Mouse (Mus musculus) forebrain, postnatal 0 days (tissue): Measurements from ENCODE around the gene Rgs6. TPM values are rescaled to one million over a fixed set of nuclear protein-coding genes. Genes with fewer than 3 reads are reported as not detected.

ENCODE experiments used
- ATAC-seq: fragments of 200-750 bp; cut with Nextera tagmentation; 2 replicates; pipeline ENCODE4 v1.8.0; 2017; ENCODE audit warnings: mild to moderate bottlenecking, moderate library complexity
- DNase-seq: peaks from one replicate; pipeline ENCODE4 v3.0.0-alpha.2; 2015
- H3K27ac ChIP-seq: fragments of 300-500 bp; sonication (generic); 2 replicates; pipeline ENCODE4 v1.5.1; 2014; ENCODE audit warnings: low read depth, mild to moderate bottlenecking, antibody characterized with exemption, low read length, moderate library complexity, mixed read lengths
- H3K27me3 ChIP-seq: fragments of 300-500 bp; sonication (generic); 2 replicates; pipeline ENCODE4 v1.6.1; 2014; ENCODE audit warnings: mild to moderate bottlenecking, low read length, mixed read lengths; ENCODE audit not compliant: insufficient read depth
- H3K36me3 ChIP-seq: fragments of 300-500 bp; sonication (generic); 2 replicates; pipeline ENCODE4 v1.6.1; 2014; ENCODE audit warnings: mild to moderate bottlenecking, moderate library complexity; ENCODE audit not compliant: insufficient read depth
- H3K4me1 ChIP-seq: fragments of 300-500 bp; sonication (generic); 2 replicates; pipeline ENCODE4 v1.6.1; 2014; ENCODE audit warnings: antibody characterized with exemption; ENCODE audit not compliant: insufficient read depth
- H3K4me2 ChIP-seq: fragments of 300-500 bp; sonication (generic); 2 replicates; pipeline ENCODE4 v1.6.1; 2014; ENCODE audit warnings: low read depth, mild to moderate bottlenecking, moderate library complexity
- H3K4me3 ChIP-seq: fragments of 300-500 bp; sonication (generic); 2 replicates; pipeline ENCODE4 v1.5.1; 2014; ENCODE audit warnings: low read depth, low read length, mixed read lengths
- H3K9ac ChIP-seq: fragments of 300-500 bp; sonication (generic); 2 replicates; pipeline ENCODE4 v1.6.1; 2014; ENCODE audit warnings: mild to moderate bottlenecking
- H3K9me3 ChIP-seq: fragments of 300-500 bp; sonication (generic); 2 replicates; pipeline ENCODE4 v1.6.1; 2016; ENCODE audit warnings: low read length
- CTCF ChIP-seq: sonication (generic); IDR thresholded peaks from 2 replicates; pipeline ENCODE4 v1.5.1; 2016; ENCODE audit warnings: antibody characterized with exemption, control low read depth, low read depth
- WGBS: fragments of 180-500 bp; shearing (Covaris S2); extraction: QIAGEN DNeasy Blood & Tissue Kit; methylation state at CpG from one replicate; pipeline ENCODE4 v1.1.7; 2014; 5-methylcytosine and 5-hydroxymethylcytosine counted together
- polyA plus RNA-seq: library from polyadenylated mRNA; unstranded; fragments of >200 nt; fragmentation: Nextera tagmentation; extraction: Ambion mirVana; gene quantifications from 2 replicates; pipeline ENCODE4 v1.2.1, GENCODE M21; 2015
- total RNA-seq: library from RNA; depleted of rRNA; stranded (reverse); fragments of >200 nt; gene quantifications from 2 replicates; pipeline ENCODE4 v1.2.3, GENCODE M21; 2014

The Rgs6 gene
- total and polyA plus RNA-seq, 2 experiments from 2014 or later = 16.8 to 19.6 TPM

DNA sequence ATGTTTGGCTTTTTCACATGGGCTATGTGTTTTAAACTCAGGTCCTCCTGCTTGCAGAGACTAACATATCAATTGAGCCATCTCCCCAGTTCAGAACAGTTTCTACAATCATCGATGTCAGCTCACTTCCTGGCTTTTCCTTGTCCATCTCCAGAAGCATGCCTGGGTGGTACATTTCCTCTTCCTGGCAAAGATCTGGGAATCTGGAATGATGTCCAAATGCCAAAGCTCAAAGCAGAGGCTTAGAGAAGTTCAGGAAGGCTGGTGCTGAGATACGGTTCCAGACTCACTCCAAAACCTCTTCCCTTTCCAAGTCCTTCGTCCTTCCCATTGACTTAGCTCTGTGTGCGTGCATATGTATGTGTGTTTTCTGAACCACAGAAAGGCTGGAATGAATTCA lies 59.8 kb downstream of the Rgs6 start:
- Histone ChIP-seq H3K36me3 (no peaks in the 10 kb centered on the region), H3K27me3 (no peaks in the 10 kb centered on the region), H3K4me1 (no peaks in the 10 kb centered on the region), H3K9ac (no peak overlapping the region), H3K4me2 (no peak overlapping the region), H3K4me3 (no peak overlapping the region), H3K27ac (no peak overlapping the region), H3K9me3 (no peaks in the 10 kb centered on the region)
- 90% methylated on average over 4 of the region's 4 CpGs for WGBS
- TF ChIP-seq CTCF = no peak
- ATAC-seq = no peak
- no peak for DNase-seq

- Histone ChIP-seq H3K9ac (no peak overlapping the region), H3K9me3 (no peaks in the 10 kb centered on the region), H3K27ac (no peak overlapping the region), H3K4me3 (no peak overlapping the region), H3K4me1 (no peaks in the 10 kb centered on the region), H3K27me3 (no peaks in the 10 kb centered on the region), H3K36me3 (no peaks in the 10 kb centered on the region), H3K4me2 (no peak overlapping the region)
- ATAC-seq = no peak
- 44% methylated on average over 5 of the region's 5 CpGs for WGBS
- DNase-seq = peak; percentile 11
- TF ChIP-seq CTCF = no peak
Measured at GRCm38 (mm10) chr12:82649991-82650390, 61.9 kb downstream of the Rgs6 start.

GRCm38 (mm10) chr12:82664598-82664997 lies 76.5 kb downstream of the Rgs6 start:
- DNase-seq = peak; percentile 71
- H3K4me3 ChIP-seq = no peak overlapping the region
- H3K9me3 ChIP-seq = no peaks in the 10 kb centered on the region
- no peak overlapping the region for H3K9ac ChIP-seq
- TF ChIP-seq CTCF = no peak
- H3K36me3 ChIP-seq = no peaks in the 10 kb centered on the region
- no peak overlapping the region for H3K4me2 ChIP-seq
- 0 out of 2 replicates have a peak overlapping the region, but pooled peaks have one; percentile 52 for H3K27ac ChIP-seq
- ATAC-seq = peak; percentile 53
- WGBS = 42% methylated on average over 7 of the region's 7 CpGs
- peaks cover 7% of the 10 kb centered on the region; the same call in 1 of the 2 replicates for H3K4me1 ChIP-seq
- H3K27me3 ChIP-seq = no peaks in the 10 kb centered on the region

DNA sequence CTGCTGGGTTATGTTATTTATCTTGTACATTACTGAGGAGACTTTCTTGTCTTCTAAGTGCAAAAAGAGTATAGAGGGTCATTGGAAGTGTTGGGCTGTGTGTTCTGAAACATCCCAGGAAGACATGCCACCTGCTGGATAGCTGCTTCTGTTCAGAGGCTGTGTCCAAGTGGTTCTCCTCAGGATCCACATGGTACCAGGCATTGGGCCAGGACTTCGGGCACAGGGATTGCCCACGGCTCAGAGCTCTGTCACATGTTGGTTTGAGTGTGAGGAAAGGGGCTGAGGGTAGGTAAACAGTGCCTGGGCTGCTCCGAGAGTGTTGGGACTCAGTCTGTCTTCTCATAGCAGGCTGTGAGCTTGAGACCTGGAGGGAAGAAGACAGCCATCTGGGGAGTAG lies 79.3 kb downstream of the Rgs6 start:
- no peak overlapping the region for H3K4me3 ChIP-seq
- H3K9me3 ChIP-seq = no peaks in the 10 kb centered on the region
- ATAC-seq (no peak), DNase-seq (no peak)
- no peak overlapping the region for H3K4me2 ChIP-seq
- H3K9ac ChIP-seq = no peak overlapping the region
- TF ChIP-seq CTCF = no peak
- no peaks in the 10 kb centered on the region for H3K36me3 ChIP-seq
- WGBS = 65% methylated on average over 3 of the region's 3 CpGs
- H3K27ac ChIP-seq = no peak overlapping the region
- peaks cover 20% of the 10 kb centered on the region; the same call in 1 of the 2 replicates for H3K4me1 ChIP-seq
- H3K27me3 ChIP-seq = no peaks in the 10 kb centered on the region

DNA sequence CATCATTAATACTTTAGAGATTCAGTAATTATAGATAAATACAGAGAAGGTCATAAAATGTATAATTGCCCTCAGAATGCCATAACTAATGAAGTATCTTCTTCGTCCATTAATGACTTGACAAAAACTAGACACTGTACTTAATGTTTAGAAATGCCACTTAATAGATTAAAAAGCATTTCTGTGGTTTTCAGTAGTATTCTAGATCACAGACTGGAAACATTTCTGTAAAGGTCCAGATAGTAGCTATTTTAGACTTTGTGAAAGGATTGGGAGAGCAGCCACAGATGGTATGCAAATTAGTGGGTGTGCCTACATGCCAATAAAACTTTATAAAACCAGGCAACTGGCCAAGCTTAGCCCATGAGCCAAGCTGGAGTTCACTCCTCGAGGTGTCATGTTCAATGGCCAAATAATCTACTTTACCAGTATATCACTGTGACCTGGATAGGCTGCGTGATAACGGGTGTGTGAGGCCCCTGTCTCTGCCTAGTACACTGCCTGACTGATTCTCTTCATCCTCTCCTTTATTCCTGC lies 82.2 kb downstream of the Rgs6 start:
- Histone ChIP-seq H3K9ac (no peak overlapping the region), H3K27me3 (no peaks in the 10 kb centered on the region), H3K27ac (peak overlapping the region; percentile 24; the same call in 1 of the 2 replicates), H3K4me3 (no peak overlapping the region), H3K36me3 (no peaks in the 10 kb centered on the region), H3K4me1 (0 out of 2 replicates have a peak, but pooled peaks cover 12% of the 10 kb centered on the region), H3K4me2 (no peak overlapping the region), H3K9me3 (no peaks in the 10 kb centered on the region)
- 40% methylated on average over 4 of the region's 4 CpGs for WGBS
- DNase-seq = peak; percentile 67
- no peak for ATAC-seq
- no peak for TF ChIP-seq CTCF

GRCm38 (mm10) chr12:82671591-82671990 lies 83.5 kb downstream of the Rgs6 start:
- DNase-seq (peak; percentile 69), ATAC-seq (peak; percentile 77; the same call in 1 of the 2 replicates)
- H3K27ac ChIP-seq = peak overlapping the region; percentile 59
- 0 out of 2 replicates have a peak, but pooled peaks cover 12% of the 10 kb centered on the region for H3K4me1 ChIP-seq
- no peak overlapping the region for H3K4me2 ChIP-seq
- H3K9ac ChIP-seq = no peak overlapping the region
- H3K27me3 ChIP-seq = no peaks in the 10 kb centered on the region
- no peaks in the 10 kb centered on the region for H3K9me3 ChIP-seq
- WGBS = 33% methylated on average over 5 of the region's 5 CpGs
- H3K36me3 ChIP-seq = no peaks in the 10 kb centered on the region
- TF ChIP-seq CTCF = no peak
- H3K4me3 ChIP-seq = no peak overlapping the region

DNA sequence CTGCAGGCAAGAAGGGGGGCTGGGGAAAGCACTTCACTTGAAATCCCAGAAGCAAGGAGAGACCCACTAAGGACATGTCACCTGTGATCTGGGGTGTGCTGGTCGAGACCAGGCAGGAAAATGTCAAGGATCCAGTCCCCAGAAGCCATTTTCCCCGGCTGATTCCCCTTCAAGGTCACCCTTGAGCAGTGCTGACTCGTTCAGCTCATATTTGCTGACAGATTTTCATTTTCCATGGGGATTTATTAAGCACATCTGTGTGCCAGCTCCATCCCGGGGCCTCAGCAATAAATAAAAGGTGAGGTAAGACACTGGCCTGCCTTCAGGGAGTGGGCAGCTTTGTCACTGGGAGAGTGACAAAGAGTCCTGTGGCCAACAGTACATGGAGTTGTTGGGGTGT lies 87.0 kb downstream of the Rgs6 start:
- Histone ChIP-seq H3K9me3 (no peaks in the 10 kb centered on the region), H3K27ac (no peak overlapping the region), H3K9ac (no peak overlapping the region), H3K36me3 (no peaks in the 10 kb centered on the region), H3K27me3 (no peaks in the 10 kb centered on the region), H3K4me1 (0 out of 2 replicates have a peak, but pooled peaks cover 12% of the 10 kb centered on the region), H3K4me2 (no peak overlapping the region), H3K4me3 (no peak overlapping the region)
- WGBS = 76% methylated on average over 4 of the region's 4 CpGs
- TF ChIP-seq CTCF = no peak
- ATAC-seq (no peak), DNase-seq (no peak)
